Mouse (Mus musculus) skeletal muscle tissue, adult 2 months (tissue): ENCODE measurements around the gene Gm49373.
"Not testable (repeated sequence)": the region's sequence is repeated elsewhere in the genome, so short reads cannot be mapped to it uniquely, and the experiment has no call there.

Source experiments
- DNase-seq: peaks from one replicate; pipeline ENCODE4 v3.0.0-alpha.2; 2012; ENCODE audit warnings: low read depth, low spot score

The Gm49373 gene

GRCm38 (mm10) chr9:21072641-21073040 lies 255 bp downstream of the Gm49373 start:
- DNase-seq = no peak

- no peak for DNase-seq
Observed at GRCm38 (mm10) chr9:21067006-21067684, 5.8 kb downstream of the Gm49373 start, which contains the start of gene Zglp1. Gene Zglp1, minus strand, starts transcription at chr9:21067093.

- DNase-seq = no peak
Observed at GRCm38 (mm10) chr9:21062928-21063327, 10.0 kb downstream of the Gm49373 start.

- no peak for DNase-seq
Observed at GRCm38 (mm10) chr9:21051578-21051977, 21.3 kb downstream of the Gm49373 start.

- DNase-seq = no peak
Observed at GRCm38 (mm10) chr9:21045235-21045634, 27.7 kb downstream of the Gm49373 start.

- DNase-seq = not testable (repeated sequence)
Observed at GRCm38 (mm10) chr9:21044785-21045184, 28.1 kb downstream of the Gm49373 start.

- no peak for DNase-seq
Observed at GRCm38 (mm10) chr9:21043563-21043962, 29.3 kb downstream of the Gm49373 start.

- no peak for DNase-seq
Observed at GRCm38 (mm10) chr9:21041308-21041707, 31.6 kb downstream of the Gm49373 start.

GRCm38 (mm10) chr9:21039779-21040178 lies 33.1 kb downstream of the Gm49373 start:
- no peak for DNase-seq

GRCm38 (mm10) chr9:21037481-21037891 lies 35.4 kb downstream of the Gm49373 start:
- DNase-seq = no peak

GRCm38 (mm10) chr9:21036666-21037065 lies 36.2 kb downstream of the Gm49373 start:
- DNase-seq = no peak

- DNase-seq = no peak
Observed at GRCm38 (mm10) chr9:21036161-21036560, 36.7 kb downstream of the Gm49373 start.

- no peak for DNase-seq
Observed at GRCm38 (mm10) chr9:21035586-21035985, 37.3 kb downstream of the Gm49373 start.

GRCm38 (mm10) chr9:21034481-21035085 lies 38.3 kb downstream of the Gm49373 start:
- DNase-seq = no peak

- DNase-seq = peak; percentile 68
Observed at GRCm38 (mm10) chr9:21033136-21033535, 39.8 kb downstream of the Gm49373 start.

- no peak for DNase-seq
Observed at GRCm38 (mm10) chr9:21032491-21032890, 40.4 kb downstream of the Gm49373 start.

GRCm38 (mm10) chr9:21031896-21032351 lies 41.0 kb downstream of the Gm49373 start, which contains the start of gene Icam5:
Gene Icam5, plus strand, starts transcription at chr9:21032073.
- DNase-seq = no peak

GRCm38 (mm10) chr9:21031251-21031895 lies 41.5 kb downstream of the Gm49373 start:
- DNase-seq = peak; percentile 67

GRCm38 (mm10) chr9:21030781-21031250 lies 42.1 kb downstream of the Gm49373 start:
- peak; percentile 92 for DNase-seq

- no peak for DNase-seq
Observed at GRCm38 (mm10) chr9:21030055-21030600, 42.8 kb downstream of the Gm49373 start.

GRCm38 (mm10) chr9:21029291-21030054 lies 43.4 kb downstream of the Gm49373 start, which contains the start of gene Icam4:
Gene Icam4, plus strand, starts transcription at chr9:21029373.
- peak; percentile 60 for DNase-seq
